Mouse (Mus musculus): ENCODE measurements around the gene Kcnma1. TPM values are rescaled to one million over a fixed set of nuclear protein-coding genes. Genes with fewer than 3 reads are reported as not detected.
A peak's percentile ranks its signal among the peaks of the same experiment; 100 is the strongest.

Gene Kcnma1
- total RNA-seq, 2 experiments from 2014 or later, result 35.5 to 50.7 TPM

GRCm38 (mm10) chr14:23885071-23885470 lies 129.2 kb downstream of the Kcnma1 start:
- intact Hi-C loops (cut with DNase I; ENCODE audit: low total_unique reads), result no loop called here
- no peak for DNase-seq

DNA sequence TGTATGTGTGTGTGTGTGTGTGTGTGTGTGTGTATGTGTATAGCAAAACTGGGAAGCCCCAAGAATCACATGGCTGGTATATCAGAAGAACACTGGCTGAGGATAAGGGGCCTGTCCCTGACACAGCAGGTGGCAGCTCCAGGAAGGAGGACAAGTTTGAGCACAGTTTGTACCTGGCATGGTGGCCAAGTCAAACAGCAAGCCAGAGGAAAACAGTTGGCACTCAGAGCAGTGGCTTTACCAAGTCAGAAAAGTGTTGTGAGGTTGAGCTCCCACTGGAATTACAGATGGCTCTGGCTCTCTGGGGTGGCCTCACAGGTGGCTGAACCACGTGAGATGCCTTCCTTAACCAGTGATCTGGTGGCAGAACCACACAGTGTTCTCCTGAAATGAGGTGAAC lies 132.3 kb downstream of the Kcnma1 start:
- intact Hi-C loops (cut with DNase I; ENCODE audit: low total_unique reads), result no loop called here
- DNase-seq, result peak; percentile 51

DNA sequence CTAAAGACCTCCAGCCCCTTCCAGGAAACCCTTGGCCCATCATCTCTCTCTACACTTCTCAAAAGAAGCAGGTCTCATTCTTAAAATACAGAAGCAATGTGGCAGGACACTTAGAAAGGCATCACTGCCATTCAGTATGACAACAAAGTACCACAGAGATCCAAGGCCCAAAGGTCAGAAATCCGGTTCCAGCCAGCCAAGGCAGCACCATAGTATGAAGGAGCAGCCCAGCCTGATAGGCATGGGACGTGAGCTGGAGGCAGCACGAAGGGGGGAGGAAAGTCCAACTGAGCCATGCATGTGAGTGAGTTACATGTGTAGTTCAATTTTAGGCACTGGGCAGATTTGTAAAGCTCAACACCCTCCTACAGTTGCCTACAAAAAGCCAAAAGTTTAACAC lies 135.0 kb downstream of the Kcnma1 start:
- DNase-seq, result no peak
- intact Hi-C loops (cut with DNase I; ENCODE audit: low total_unique reads), result no loop called here

- intact Hi-C loops (cut with DNase I; ENCODE audit: low total_unique reads), result no loop called here
- no peak for DNase-seq
Measured at GRCm38 (mm10) chr14:23877561-23877960, 136.7 kb downstream of the Kcnma1 start.

GRCm38 (mm10) chr14:23874545-23874944 lies 139.7 kb downstream of the Kcnma1 start:
- no peak for DNase-seq
- intact Hi-C loops (cut with DNase I; ENCODE audit: low total_unique reads), result no loop called here

DNA sequence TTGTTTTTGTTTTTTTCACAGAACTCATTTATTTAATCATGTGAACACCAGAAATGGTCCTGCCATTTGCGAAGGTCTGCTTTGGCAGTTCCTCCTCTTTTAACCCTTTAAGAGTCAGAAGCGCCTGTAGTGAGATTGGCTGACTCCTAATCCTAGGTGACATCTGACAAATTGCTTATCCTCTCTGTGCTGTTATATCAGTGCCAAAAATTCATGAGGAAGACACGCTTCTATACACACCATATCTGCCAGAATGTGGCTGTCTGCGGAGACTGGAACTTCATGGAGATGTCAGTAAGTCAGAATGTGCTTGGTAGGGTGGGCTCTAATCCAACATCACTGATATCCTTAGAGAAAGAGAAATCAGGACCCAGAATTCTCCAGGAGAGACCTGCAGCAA lies 157.3 kb downstream of the Kcnma1 start:
- intact Hi-C loops (cut with DNase I; ENCODE audit: low total_unique reads), result no loop called here
- DNase-seq, result no peak

DNA sequence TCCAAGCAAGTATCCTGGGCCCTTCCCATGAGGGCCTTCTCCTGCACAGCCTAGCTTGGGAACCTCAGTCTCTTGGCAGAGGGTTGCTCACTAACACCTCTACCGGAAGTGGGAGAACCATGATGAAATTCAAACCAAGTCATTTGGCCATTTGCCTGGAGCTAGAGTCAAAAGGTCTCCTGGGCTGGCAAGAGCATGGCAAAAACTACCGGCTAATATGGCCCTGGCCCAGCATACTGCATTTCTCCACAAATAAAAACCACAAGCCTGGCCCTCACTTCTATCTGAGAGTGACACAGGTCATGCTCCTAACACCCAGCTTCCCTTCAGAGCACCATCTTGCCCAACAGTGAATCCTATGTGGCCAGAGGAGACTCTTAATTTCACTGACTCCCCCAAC lies 159.3 kb downstream of the Kcnma1 start:
- peak; percentile 41 for DNase-seq
- intact Hi-C loops (cut with DNase I; ENCODE audit: low total_unique reads), result no loop called here

GRCm38 (mm10) chr14:23848529-23849141 lies 165.7 kb downstream of the Kcnma1 start:
- intact Hi-C loops (cut with DNase I; ENCODE audit: low total_unique reads), result no loop called here
- no peak for DNase-seq

DNA sequence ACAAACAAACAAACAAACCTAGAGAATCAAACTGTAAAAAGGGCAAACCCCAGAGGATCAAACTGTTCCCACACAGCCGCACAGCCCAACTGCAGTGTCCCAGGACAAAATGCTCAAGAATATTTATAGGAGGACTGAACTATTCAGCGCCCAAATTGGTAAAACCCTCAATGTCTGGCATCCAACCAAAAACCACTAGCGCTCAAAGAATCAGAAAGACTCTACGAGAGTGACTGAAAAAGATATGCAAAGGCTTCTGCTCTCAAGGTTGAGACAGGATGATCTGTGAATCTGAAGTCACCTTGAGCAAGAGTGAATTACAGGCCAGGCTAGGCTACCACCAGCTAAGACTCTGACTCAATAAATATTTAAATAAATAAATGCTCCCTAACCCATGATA lies 167.6 kb downstream of the Kcnma1 start:
- intact Hi-C loops (cut with DNase I; ENCODE audit: low total_unique reads), result no loop called here
- DNase-seq, result no peak

DNA sequence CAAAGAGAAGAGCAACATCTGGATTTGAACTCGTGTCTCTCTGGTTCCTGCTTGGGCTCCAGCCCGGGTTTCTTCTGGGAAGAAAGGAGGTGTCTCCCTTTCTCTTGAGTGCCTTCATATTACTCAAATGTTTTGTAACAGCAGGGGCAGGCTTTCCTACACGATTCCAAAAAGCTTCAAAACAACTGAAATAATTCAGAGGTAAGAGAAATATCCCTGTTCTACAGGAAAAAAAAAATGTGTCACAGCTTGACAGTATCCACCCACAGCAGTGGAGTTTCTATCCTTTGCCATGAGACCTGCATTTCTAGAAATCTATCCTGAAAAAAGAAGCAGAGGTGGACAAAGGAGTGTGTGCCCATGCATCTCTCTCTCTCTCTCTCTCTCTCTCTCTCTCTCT lies 172.3 kb downstream of the Kcnma1 start:
- intact Hi-C loops (cut with DNase I; ENCODE audit: low total_unique reads), result no loop called here
- no peak for DNase-seq

- intact Hi-C loops (cut with DNase I; ENCODE audit: low total_unique reads), result no loop called here
- DNase-seq, result no peak
Measured at GRCm38 (mm10) chr14:23839613-23840012, 174.7 kb downstream of the Kcnma1 start.

GRCm38 (mm10) chr14:23835387-23836111 lies 178.7 kb downstream of the Kcnma1 start:
- DNase-seq, result no peak

GRCm38 (mm10) chr14:23831284-23831683 lies 183.0 kb downstream of the Kcnma1 start:
- intact Hi-C loops (cut with DNase I; ENCODE audit: low total_unique reads), result no loop called here
- DNase-seq, result no peak

More at GRCm38 (mm10) chr14:23835387-23836111, 178.7 kb downstream of the Kcnma1 start:
- intact Hi-C loops (cut with DNase I; ENCODE audit: low total_unique reads), result no loop called here

DNA sequence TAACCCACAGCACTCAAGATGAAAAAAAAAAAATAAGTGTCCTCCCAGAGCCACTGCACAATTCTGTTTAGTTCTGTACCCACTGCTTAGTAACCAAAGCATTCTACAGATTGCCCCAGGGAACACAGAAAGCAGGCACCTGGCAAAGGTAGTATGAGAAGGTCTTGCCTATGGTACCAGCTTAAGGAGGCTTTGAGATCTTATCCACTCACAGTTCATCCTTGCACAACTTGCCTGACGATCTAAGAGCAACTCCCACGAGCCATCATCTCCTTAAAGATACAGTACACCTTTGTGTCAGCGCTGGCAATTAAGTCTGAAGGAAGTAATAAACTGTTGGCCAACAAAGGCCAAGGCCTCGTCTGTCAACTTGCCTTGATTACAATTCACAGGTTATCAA lies 184.0 kb downstream of the Kcnma1 start:
- intact Hi-C loops (cut with DNase I; ENCODE audit: low total_unique reads), result no loop called here
- DNase-seq, result no peak

GRCm38 (mm10) chr14:23828711-23829320 lies 185.5 kb downstream of the Kcnma1 start:
- intact Hi-C loops (cut with DNase I; ENCODE audit: low total_unique reads), result no loop called here
- DNase-seq, result no peak

DNA sequence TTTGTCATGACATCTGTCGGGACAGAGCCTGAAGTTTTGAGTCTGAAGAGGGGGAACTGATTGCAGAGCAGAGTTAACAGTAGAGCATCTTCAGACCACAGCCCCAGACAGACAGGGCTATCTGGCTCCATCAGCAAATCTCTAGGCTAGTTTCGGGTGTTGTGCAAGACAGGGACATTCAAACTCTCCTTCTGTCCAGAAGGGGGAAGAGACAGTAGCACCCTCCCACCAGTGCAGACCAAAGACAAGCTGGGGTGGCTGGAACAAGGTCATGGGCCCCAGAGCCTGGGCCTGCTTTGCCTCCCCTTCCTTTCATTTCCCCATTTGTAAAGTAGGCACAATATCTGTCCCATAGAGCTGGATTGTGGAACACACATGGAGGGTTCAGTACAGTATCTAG lies 189.4 kb downstream of the Kcnma1 start:
- DNase-seq, result no peak
- intact Hi-C loops (cut with DNase I; ENCODE audit: low total_unique reads), result no loop called here

DNA sequence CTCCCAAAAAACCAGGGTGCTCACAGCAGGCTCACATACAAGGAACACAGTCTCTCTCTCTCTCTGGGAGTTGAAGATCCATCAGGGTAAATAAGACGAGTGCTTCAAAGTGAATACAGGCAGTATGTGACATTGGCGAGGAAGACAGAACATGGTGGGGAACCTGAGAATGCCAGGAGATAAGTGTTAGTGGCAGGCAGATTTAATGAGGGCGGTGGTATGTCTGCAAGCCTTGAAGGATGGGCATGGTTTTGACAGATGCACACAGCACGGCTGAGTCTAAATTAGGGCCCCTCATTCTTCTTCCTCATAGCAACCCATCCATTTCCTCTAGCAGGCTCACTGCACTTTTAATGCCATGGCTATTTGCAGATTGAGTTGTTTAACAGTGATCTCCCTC lies 190.0 kb downstream of the Kcnma1 start:
- no peak for DNase-seq
- intact Hi-C loops (cut with DNase I; ENCODE audit: low total_unique reads), result no loop called here

- intact Hi-C loops (cut with DNase I; ENCODE audit: low total_unique reads), result no loop called here
- DNase-seq, result peak; percentile 15
Measured at GRCm38 (mm10) chr14:23817585-23817984, 196.7 kb downstream of the Kcnma1 start.

DNA sequence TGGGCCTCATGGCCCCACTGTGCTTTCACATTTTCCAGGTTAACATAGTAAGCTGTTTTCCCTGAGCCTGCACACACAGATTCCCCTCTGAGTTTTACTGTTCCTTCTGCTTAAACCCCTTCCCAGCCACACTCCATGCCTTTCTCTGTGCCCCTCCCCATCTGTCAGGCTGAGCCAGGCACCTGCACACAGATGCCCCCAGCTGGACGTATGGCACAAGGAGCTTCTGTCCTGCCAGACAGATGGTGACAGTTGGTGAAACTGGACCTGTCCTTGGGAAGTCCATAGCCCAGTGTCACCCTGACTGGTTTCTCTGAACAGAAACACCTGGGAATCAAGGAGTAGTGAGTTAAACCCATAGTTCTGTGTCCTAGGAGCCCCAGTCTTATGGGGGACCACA lies 204.2 kb downstream of the Kcnma1 start:
- intact Hi-C loops (cut with DNase I; ENCODE audit: low total_unique reads), result no loop called here
- DNase-seq, result no peak

GRCm38 (mm10) chr14:23809124-23809523 lies 205.2 kb downstream of the Kcnma1 start:
- intact Hi-C loops (cut with DNase I; ENCODE audit: low total_unique reads), result no loop called here
- no peak for DNase-seq

DNA sequence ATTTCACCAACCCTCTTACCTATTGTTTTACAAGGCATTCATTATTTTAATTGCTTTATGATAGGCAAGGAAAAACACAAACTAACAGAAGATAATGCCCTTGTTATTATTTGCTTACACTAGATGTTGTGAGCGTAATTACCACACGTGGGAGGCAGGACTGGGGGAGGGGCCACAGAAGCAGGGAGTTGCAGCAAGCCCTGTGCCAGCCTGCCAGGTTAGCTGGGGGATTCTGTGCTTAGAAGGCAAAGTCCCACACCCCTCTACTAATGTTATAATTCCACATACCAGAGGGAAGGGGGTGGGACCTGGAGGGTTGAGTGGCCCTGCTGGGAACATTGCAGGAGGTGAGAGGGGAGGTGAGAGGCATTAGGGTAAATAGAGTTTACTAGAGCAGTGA lies 207.9 kb downstream of the Kcnma1 start:
- intact Hi-C loops (cut with DNase I; ENCODE audit: low total_unique reads), result no loop called here
- DNase-seq, result no peak

Measured in gastrocnemius, postnatal 14 days (tissue).